Mouse (Mus musculus) midbrain, embryonic 12.5 days (tissue): ENCODE measurements around the gene Elf1. TPM values are rescaled to one million over a fixed set of nuclear protein-coding genes. Genes with fewer than 3 reads are reported as not detected.
A peak's percentile ranks its signal among the peaks of the same experiment; 100 is the strongest.

Experiments
- ATAC-seq: fragments of 200-750 bp; cut with Nextera tagmentation; 2 replicates; pipeline ENCODE4 v1.8.0; 2017; ENCODE audit warnings: low read depth, moderate TSS enrichment, moderate library complexity; ENCODE audit not compliant: low FRiP score
- H3K27ac ChIP-seq: fragments of 300-500 bp; sonication (generic); replicated peaks from 2 replicates; pipeline ENCODE4 v1.5.1; 2016; ENCODE audit warnings: mild to moderate bottlenecking
- H3K27me3 ChIP-seq: fragments of 300-500 bp; sonication (generic); 2 replicates; pipeline ENCODE4 v1.6.1; 2016; ENCODE audit warnings: mild to moderate bottlenecking
- H3K36me3 ChIP-seq: fragments of 300-500 bp; sonication (generic); 2 replicates; pipeline ENCODE4 v1.6.1; 2016
- H3K4me1 ChIP-seq: fragments of 300-500 bp; sonication (generic); 2 replicates; pipeline ENCODE4 v1.6.1; 2016
- H3K4me2 ChIP-seq: fragments of 300-500 bp; sonication (generic); replicated peaks from 2 replicates; pipeline ENCODE4 v1.6.1; 2016; ENCODE audit warnings: mild to moderate bottlenecking, moderate library complexity
- H3K4me3 ChIP-seq: fragments of 300-500 bp; sonication (generic); 2 replicates; pipeline ENCODE4 v1.5.1; 2016; ENCODE audit warnings: mild to moderate bottlenecking
- H3K9ac ChIP-seq: fragments of 300-500 bp; sonication (generic); replicated peaks from 2 replicates; pipeline ENCODE4 v1.6.1; 2016; ENCODE audit warnings: mild to moderate bottlenecking, moderate library complexity
- H3K9me3 ChIP-seq: fragments of 300-500 bp; sonication (generic); 2 replicates; pipeline ENCODE4 v1.6.1; 2016; ENCODE audit warnings: mild to moderate bottlenecking
- WGBS: fragments of 180-500 bp; shearing (Covaris S2); methylation state at CpG from one replicate; pipeline ENCODE4 v1.1.7; 2016; 5-methylcytosine and 5-hydroxymethylcytosine counted together
- polyA plus RNA-seq: library from polyadenylated mRNA; unstranded; fragments of >200 nt; fragmentation: Nextera tagmentation; extraction: Ambion mirVana; gene quantifications from 2 replicates; pipeline ENCODE4 v1.2.1, GENCODE M21; 2016

Elf1 gene
- polyA plus RNA-seq, 1 experiment from 2014 or later: 7.4 TPM

GRCm38 (mm10) chr14:79587852-79588229 lies 106.8 kb downstream of the Elf1 start:
- no peaks in the 10 kb centered on the region for H3K9me3 ChIP-seq
- ATAC-seq: peak; percentile 34
- peak overlapping the region; percentile 57 for H3K4me3 ChIP-seq
- H3K9ac ChIP-seq: peak overlapping the region; percentile 68
- peak overlapping the region; percentile 91 for H3K27ac ChIP-seq
- H3K4me1 ChIP-seq: peaks cover 24% of the 10 kb centered on the region
- H3K4me2 ChIP-seq: peak overlapping the region; percentile 70
- H3K36me3 ChIP-seq: no peaks in the 10 kb centered on the region
- under 1% methylated on average over 9 of the region's 9 CpGs for WGBS
- H3K27me3 ChIP-seq: no peaks in the 10 kb centered on the region

GRCm38 (mm10) chr14:79588534-79588951 lies 107.5 kb downstream of the Elf1 start:
- H3K4me1 ChIP-seq: peaks cover 24% of the 10 kb centered on the region
- WGBS: 90% methylated on average over 9 of the region's 9 CpGs
- H3K27ac ChIP-seq: no peak overlapping the region
- peak overlapping the region; percentile 70 for H3K4me2 ChIP-seq
- no peaks in the 10 kb centered on the region for H3K27me3 ChIP-seq
- 0 out of 2 replicates have a peak overlapping the region, but pooled peaks have one; percentile 68 for H3K9ac ChIP-seq
- H3K36me3 ChIP-seq: no peaks in the 10 kb centered on the region
- ATAC-seq: no peak
- H3K9me3 ChIP-seq: no peaks in the 10 kb centered on the region
- peak overlapping the region; percentile 57 for H3K4me3 ChIP-seq

GRCm38 (mm10) chr14:79589401-79589800 lies 108.4 kb downstream of the Elf1 start:
- Histone ChIP-seq H3K4me1 (peaks cover 24% of the 10 kb centered on the region), H3K4me2 (no peak overlapping the region), H3K27ac (no peak overlapping the region), H3K9ac (no peak overlapping the region), H3K27me3 (no peaks in the 10 kb centered on the region), H3K9me3 (no peaks in the 10 kb centered on the region), H3K36me3 (no peaks in the 10 kb centered on the region), H3K4me3 (no peak overlapping the region)
- WGBS: 88% methylated on average over 6 of the region's 6 CpGs
- no peak for ATAC-seq

- 96% methylated on average over 8 of the region's 8 CpGs for WGBS
- ATAC-seq: no peak
These were observed 109.9 kb downstream of the Elf1 start for GRCm38 (mm10) chr14:79590916-79591315.

GRCm38 (mm10) chr14:79591611-79592010 lies 110.6 kb downstream of the Elf1 start:
- Histone ChIP-seq H3K4me2 (no peak overlapping the region), H3K4me1 (peaks cover 21% of the 10 kb centered on the region), H3K4me3 (no peak overlapping the region), H3K9me3 (no peaks in the 10 kb centered on the region), H3K27me3 (no peaks in the 10 kb centered on the region), H3K36me3 (peaks cover 12% of the 10 kb centered on the region), H3K9ac (no peak overlapping the region), H3K27ac (no peak overlapping the region)
- WGBS: 91% methylated on average over 2 of the region's 2 CpGs
- no peak for ATAC-seq

More at GRCm38 (mm10) chr14:79590916-79591315, 109.9 kb downstream of the Elf1 start:
- H3K27me3 ChIP-seq: no peaks in the 10 kb centered on the region
- H3K27ac ChIP-seq: no peak overlapping the region
- H3K4me1 ChIP-seq: peaks cover 24% of the 10 kb centered on the region
- no peaks in the 10 kb centered on the region for H3K9me3 ChIP-seq
- no peak overlapping the region for H3K4me2 ChIP-seq
- no peak overlapping the region for H3K4me3 ChIP-seq
- no peak overlapping the region for H3K9ac ChIP-seq
- peaks cover 6% of the 10 kb centered on the region for H3K36me3 ChIP-seq

- Histone ChIP-seq H3K4me3 (no peak overlapping the region), H3K4me1 (peaks cover 10% of the 10 kb centered on the region), H3K9me3 (no peaks in the 10 kb centered on the region), H3K9ac (no peak overlapping the region), H3K36me3 (peaks cover 27% of the 10 kb centered on the region), H3K4me2 (no peak overlapping the region), H3K27ac (no peak overlapping the region), H3K27me3 (no peaks in the 10 kb centered on the region)
- ATAC-seq: no peak
- 86% methylated on average over 5 of the region's 5 CpGs for WGBS
These were observed 113.1 kb downstream of the Elf1 start for GRCm38 (mm10) chr14:79594069-79594468.

- no peak for ATAC-seq
- Histone ChIP-seq H3K27ac (no peak overlapping the region), H3K4me2 (no peak overlapping the region), H3K9me3 (no peaks in the 10 kb centered on the region), H3K4me3 (no peak overlapping the region), H3K36me3 (peaks cover 53% of the 10 kb centered on the region), H3K9ac (no peak overlapping the region), H3K4me1 (no peaks in the 10 kb centered on the region; the same call in 1 of the 2 replicates), H3K27me3 (no peaks in the 10 kb centered on the region)
- 89% methylated on average over 4 of the region's 4 CpGs for WGBS
These were observed 115.6 kb downstream of the Elf1 start for GRCm38 (mm10) chr14:79596602-79597001.

GRCm38 (mm10) chr14:79605881-79606280 lies 124.9 kb downstream of the Elf1 start:
- Histone ChIP-seq H3K9me3 (no peaks in the 10 kb centered on the region), H3K4me2 (no peak overlapping the region), H3K27ac (no peak overlapping the region), H3K4me3 (no peak overlapping the region), H3K9ac (no peak overlapping the region), H3K36me3 (peaks cover 79% of the 10 kb centered on the region), H3K4me1 (no peaks in the 10 kb centered on the region), H3K27me3 (no peaks in the 10 kb centered on the region)
- WGBS: 80% methylated on average over 2 of the region's 2 CpGs
- ATAC-seq: no peak

- Histone ChIP-seq H3K4me2 (no peak overlapping the region), H3K4me3 (no peak overlapping the region), H3K4me1 (no peaks in the 10 kb centered on the region), H3K9ac (no peak overlapping the region), H3K27ac (no peak overlapping the region), H3K36me3 (peaks cover 79% of the 10 kb centered on the region), H3K9me3 (no peaks in the 10 kb centered on the region), H3K27me3 (no peaks in the 10 kb centered on the region)
- no peak for ATAC-seq
- WGBS: 93% methylated on average over 6 of the region's 6 CpGs
These were observed 125.4 kb downstream of the Elf1 start for GRCm38 (mm10) chr14:79606392-79606791.

GRCm38 (mm10) chr14:79606867-79607266 lies 125.9 kb downstream of the Elf1 start:
- Histone ChIP-seq H3K36me3 (peaks cover 78% of the 10 kb centered on the region), H3K27ac (no peak overlapping the region), H3K4me3 (no peak overlapping the region), H3K4me2 (no peak overlapping the region), H3K9ac (no peak overlapping the region), H3K9me3 (no peaks in the 10 kb centered on the region), H3K4me1 (no peaks in the 10 kb centered on the region), H3K27me3 (no peaks in the 10 kb centered on the region)
- no peak for ATAC-seq
- WGBS: 96% methylated on average over 3 of the region's 3 CpGs

GRCm38 (mm10) chr14:79607352-79607751 lies 126.4 kb downstream of the Elf1 start:
- Histone ChIP-seq H3K4me2 (no peak overlapping the region), H3K36me3 (peaks cover 79% of the 10 kb centered on the region)
- ATAC-seq: no peak

GRCm38 (mm10) chr14:79608286-79608685 lies 127.3 kb downstream of the Elf1 start:
- no peak overlapping the region for H3K4me3 ChIP-seq
- H3K4me2 ChIP-seq: no peak overlapping the region
- no peak overlapping the region for H3K27ac ChIP-seq
- WGBS: 94% methylated on average over 6 of the region's 6 CpGs
- H3K36me3 ChIP-seq: peaks cover 81% of the 10 kb centered on the region
- no peaks in the 10 kb centered on the region for H3K4me1 ChIP-seq
- no peak overlapping the region for H3K9ac ChIP-seq
- no peaks in the 10 kb centered on the region for H3K27me3 ChIP-seq
- no peaks in the 10 kb centered on the region for H3K9me3 ChIP-seq
- no peak for ATAC-seq

More at GRCm38 (mm10) chr14:79607352-79607751, 126.4 kb downstream of the Elf1 start:
- Histone ChIP-seq H3K9ac (no peak overlapping the region), H3K4me3 (no peak overlapping the region), H3K27me3 (no peaks in the 10 kb centered on the region), H3K27ac (no peak overlapping the region), H3K4me1 (no peaks in the 10 kb centered on the region), H3K9me3 (no peaks in the 10 kb centered on the region)
- WGBS: 95% methylated on average over 4 of the region's 4 CpGs
